Mouse (Mus musculus): Measurements from ENCODE around the gene Elavl3.

DNA sequence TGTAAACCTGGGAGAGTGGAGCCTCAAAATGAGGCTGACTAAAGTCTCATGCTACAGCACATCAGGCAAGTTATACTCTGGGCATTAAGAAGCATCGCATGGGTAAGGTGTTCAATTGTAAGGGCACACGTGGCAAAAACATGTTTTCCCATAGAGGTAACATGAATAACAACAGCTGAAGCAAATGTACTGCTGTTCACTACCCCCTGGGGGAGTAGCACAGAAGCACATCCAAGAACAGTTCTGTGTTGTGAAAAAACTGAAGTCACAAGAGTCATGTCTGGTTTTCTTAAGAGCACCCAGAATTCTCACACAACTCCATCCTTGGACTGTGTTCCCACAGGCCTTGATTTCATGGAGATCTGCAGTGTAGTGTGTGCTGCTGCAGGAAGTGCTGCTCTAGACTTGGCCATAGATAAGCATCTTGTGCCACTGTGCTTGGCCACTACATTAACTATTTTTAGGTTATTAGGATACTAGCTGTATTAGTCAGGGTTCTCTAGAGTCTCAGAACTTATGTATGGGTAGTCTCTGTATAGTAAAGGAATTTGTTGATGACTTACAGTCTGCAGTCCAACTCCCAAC lies 35.3 kb upstream of the Elavl3 start:
- no peak for TF ChIP-seq CTCF (IDR thresholded peaks at IDR 0.05; ENCODE audit: borderline replicate concordance, insufficient read depth, low read depth, low read length)
- no peak for TF ChIP-seq POLR2A (IDR thresholded peaks at IDR 0.05; ENCODE audit: borderline replicate concordance, insufficient read depth, low read length)
